Comparison of ENCODE assay signal across 7 mouse cellular contexts in genomic region chr5:111893905-111894311, GRCm38 (mm10).
A peak's percentile ranks its signal among the peaks of the same experiment; 100 is the strongest.
DNase-seq lines count a peak whose midpoint lies in the region; ATAC-seq lines count a peak whose summit lies in the region.

No protein-coding gene starts in this region.

- ATAC-seq in intestine, embryonic 15.5 days, result peak; percentile 89
- peak; percentile 85 for ATAC-seq in midbrain, embryonic 15.5 days (replicated peaks)

- WGBS in embryonic facial prominence, embryonic 10.5 days, result under 1% methylated on average over 11 of the region's 11 CpGs
- WGBS in intestine, embryonic 15.5 days, result under 1% methylated on average over 11 of the region's 11 CpGs
- under 1% methylated on average over 11 of the region's 11 CpGs for whole genome bisulfite sequencing in midbrain, embryonic 15.5 days

- H3K27ac ChIP-seq in embryonic facial prominence, embryonic 10.5 days (replicated peaks), result peak overlapping the region; percentile 81
- peak overlapping the region; percentile 77 for H3K27ac ChIP-seq in intestine, embryonic 15.5 days
- H3K27ac ChIP-seq in midbrain, embryonic 15.5 days, result peak overlapping the region; percentile 59

- H3K4me3 ChIP-seq in embryonic facial prominence, embryonic 10.5 days, result peak overlapping the region; percentile 48
- peak overlapping the region; percentile 13; the same call in 1 of the 2 replicates for H3K4me3 ChIP-seq in intestine, embryonic 15.5 days (replicated peaks)
- H3K4me3 ChIP-seq in midbrain, embryonic 15.5 days, result peak overlapping the region; percentile 23

- intact Hi-C loops in gastrocnemius, postnatal 36 days (cut with DNase I), result no loop called here
- intact Hi-C loops in left cerebral cortex, postnatal 10 days (cut with DNase I), result no loop called here

- peaks cover 69% of the 10 kb centered on the region for H3K4me1 ChIP-seq in embryonic facial prominence, embryonic 10.5 days
- H3K4me1 ChIP-seq in intestine, embryonic 15.5 days (replicated peaks), result peaks cover 31% of the 10 kb centered on the region
- H3K4me1 ChIP-seq in midbrain, embryonic 15.5 days, result peaks cover 44% of the 10 kb centered on the region

- H3K36me3 ChIP-seq in embryonic facial prominence, embryonic 10.5 days (replicated peaks), result no peaks in the 10 kb centered on the region
- no peaks in the 10 kb centered on the region for H3K36me3 ChIP-seq in intestine, embryonic 15.5 days
- H3K36me3 ChIP-seq in midbrain, embryonic 15.5 days (replicated peaks), result no peaks in the 10 kb centered on the region

- DNase-seq in adrenal gland, adult 8-10 months, result peak; percentile 22
- DNase-seq in embryonic facial prominence, embryonic 10.5 days (ENCODE audit: low spot score), result peak; percentile 82
- peak; percentile 62 to 70 for DNase-seq in gastrocnemius, postnatal 36 days
- peak; percentile 33 to 78 for DNase-seq in left cerebral cortex, postnatal 10 days (ENCODE audit: extremely low spot score in 1 of 2, low spot score in 2 of 2)
- DNase-seq in testis, postnatal 10 days (ENCODE audit: low spot score), result peak; percentile 70

- peak overlapping the region; percentile 55 for H3K4me2 ChIP-seq in intestine, embryonic 15.5 days (replicated peaks)
- H3K4me2 ChIP-seq in midbrain, embryonic 15.5 days, result peak overlapping the region; percentile 47

- no peaks in the 10 kb centered on the region for H3K27me3 ChIP-seq in embryonic facial prominence, embryonic 10.5 days (replicated peaks; ENCODE audit: low read depth, poor library complexity, severe bottlenecking)
- H3K27me3 ChIP-seq in intestine, embryonic 15.5 days (replicated peaks), result 0 out of 2 replicates have a peak, but pooled peaks cover 3% of the 10 kb centered on the region
- no peaks in the 10 kb centered on the region for H3K27me3 ChIP-seq in midbrain, embryonic 15.5 days (replicated peaks)

- no peak overlapping the region for H3K9ac ChIP-seq in intestine, embryonic 15.5 days
- peak overlapping the region; percentile 26 for H3K9ac ChIP-seq in midbrain, embryonic 15.5 days

- no peaks in the 10 kb centered on the region for H3K9me3 ChIP-seq in embryonic facial prominence, embryonic 10.5 days
- H3K9me3 ChIP-seq in intestine, embryonic 15.5 days, result no peaks in the 10 kb centered on the region
- H3K9me3 ChIP-seq in midbrain, embryonic 15.5 days, result no peaks in the 10 kb centered on the region

Comparison
In these comparisons a context has a peak if more than half of its experiments do, and no peak if none do; other contexts are left out.
1. Peak in every context shown above with its lines: DNase-seq, ATAC-seq, H3K4me3 ChIP-seq and H3K27ac ChIP-seq.
2. DNase-seq: peak in every context shown above with its lines; median percentile 82 in embryonic facial prominence, embryonic 10.5 days; 70 in testis, postnatal 10 days; 66 in gastrocnemius, postnatal 36 days; 56 in left cerebral cortex, postnatal 10 days; 22 in adrenal gland, adult 8-10 months.